Mouse (Mus musculus) hindlimb bud, embryonic 11.5 days (tissue): ENCODE results near the gene Frmd5.

Experiments used
- DNase-seq: peaks from one replicate; pipeline ENCODE4 v3.0.0-alpha.2; 2012; ENCODE audit warnings: low read depth, low spot score; ENCODE audit errors: extremely low spot score

Frmd5 gene

DNA sequence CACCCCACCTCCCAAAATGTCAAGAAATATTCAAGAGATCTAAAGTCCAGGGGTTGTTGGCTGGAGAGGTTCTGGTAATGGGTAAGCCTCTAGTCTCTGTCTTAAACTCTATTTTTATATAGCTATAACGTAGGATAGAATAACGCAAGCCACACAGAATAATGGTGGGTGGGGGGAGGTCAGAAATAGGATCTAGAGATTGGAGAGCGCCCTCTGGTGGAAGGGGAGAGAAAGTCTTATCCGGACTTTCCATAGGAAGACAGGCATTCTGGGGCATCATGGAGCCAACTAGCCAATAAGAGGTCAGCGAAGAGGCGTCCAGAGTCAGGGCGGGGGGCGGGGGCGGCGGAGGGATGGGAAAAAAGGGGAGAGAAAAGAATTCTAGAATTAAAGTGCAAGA, 111.5 kb downstream of the Frmd5 start:
- no peak for DNase-seq

DNA sequence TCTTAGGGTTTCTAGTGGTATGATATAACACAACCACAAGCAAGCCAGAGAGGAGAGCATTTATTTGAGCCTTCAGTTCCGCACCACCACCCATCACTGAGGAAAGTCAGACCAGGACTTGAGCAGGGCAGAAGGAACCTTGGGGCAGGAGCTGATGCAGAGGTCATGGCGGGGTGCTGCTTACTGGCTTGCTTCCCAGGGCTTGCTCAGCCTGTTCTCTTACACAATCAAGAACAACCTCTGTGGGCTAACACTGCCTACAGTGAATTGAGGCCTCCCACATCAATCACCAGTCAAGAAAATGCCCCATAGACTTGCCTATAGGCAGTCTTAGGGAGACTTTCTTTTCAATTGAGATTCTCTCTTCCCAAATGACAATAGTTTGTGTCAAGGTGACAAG, 118.8 kb downstream of the Frmd5 start:
- no peak for DNase-seq

DNA sequence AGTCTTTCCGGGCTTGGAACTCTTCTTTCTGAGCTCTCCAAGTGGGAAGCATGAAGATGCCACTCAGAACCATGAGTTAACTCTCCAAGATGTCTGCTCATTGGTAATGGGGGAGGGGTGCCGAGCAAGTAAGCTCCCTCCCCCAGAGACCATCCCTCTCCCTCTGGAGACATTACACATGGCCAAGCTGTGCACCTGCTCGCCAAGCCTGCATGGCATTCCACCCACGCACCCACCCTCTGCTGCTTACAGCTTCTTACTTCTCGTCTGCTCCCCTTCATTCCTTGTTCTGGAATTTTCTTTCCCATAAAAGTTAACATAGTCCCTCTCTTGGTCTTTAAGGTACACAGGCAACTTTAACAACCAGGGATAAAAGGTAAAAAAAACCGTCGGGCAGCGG, 123.3 kb downstream of the Frmd5 start:
- DNase-seq, result no peak

DNA sequence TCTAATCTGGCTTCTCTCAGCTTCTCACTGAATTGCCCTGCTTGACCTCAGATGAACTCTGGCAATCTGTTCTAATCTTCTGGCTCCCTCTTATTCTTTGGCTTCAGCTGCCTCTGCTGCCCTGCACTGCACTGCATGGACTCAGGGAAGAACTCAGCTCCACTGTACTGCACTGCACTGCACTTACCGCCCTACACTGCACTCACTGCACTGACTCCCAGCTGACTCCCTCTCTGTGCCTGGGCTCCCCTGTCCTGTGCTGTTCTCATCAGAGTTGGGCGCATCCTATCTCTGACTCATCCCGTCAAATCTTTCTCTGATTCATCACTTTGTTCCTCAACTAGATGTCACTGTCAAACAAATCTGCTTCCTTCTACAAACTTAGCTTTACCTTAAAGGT, 124.5 kb downstream of the Frmd5 start:
- no peak for DNase-seq

DNA sequence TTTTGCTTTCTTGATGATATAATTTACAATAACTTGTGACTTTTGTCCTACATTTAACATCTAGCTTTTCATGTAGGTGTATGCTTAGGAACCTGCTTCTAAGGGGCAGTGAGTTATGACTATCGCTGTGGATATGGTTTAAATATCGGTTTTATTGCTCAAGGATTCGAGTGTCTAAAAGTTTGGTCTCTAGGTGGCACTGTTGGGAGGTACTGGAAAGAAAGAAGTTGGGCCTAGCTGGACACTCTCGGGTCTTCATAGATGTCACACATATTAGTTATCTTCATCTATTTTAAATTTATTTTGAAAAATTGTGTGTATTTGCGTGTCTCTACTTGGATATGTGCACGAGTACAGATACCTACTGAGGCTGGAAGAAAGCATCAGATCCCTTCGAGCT, 127.2 kb downstream of the Frmd5 start:
- DNase-seq, result no peak

DNA sequence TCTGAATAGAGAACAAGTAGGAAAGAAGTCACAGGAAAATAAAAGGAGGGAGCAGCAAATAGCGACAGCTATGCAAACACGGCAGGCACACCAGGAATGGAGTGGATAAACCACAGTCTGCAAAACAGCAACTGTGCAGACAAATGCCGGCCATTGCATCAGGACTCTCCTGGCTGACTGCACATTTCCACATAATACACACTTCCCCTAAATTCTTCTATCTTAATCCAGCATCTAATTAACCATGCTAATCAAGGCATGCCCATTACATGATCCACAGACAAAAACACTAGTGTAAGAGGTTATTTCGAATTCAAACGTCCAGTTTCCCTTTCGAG, 129.3 kb downstream of the Frmd5 start:
- no peak for DNase-seq

DNA sequence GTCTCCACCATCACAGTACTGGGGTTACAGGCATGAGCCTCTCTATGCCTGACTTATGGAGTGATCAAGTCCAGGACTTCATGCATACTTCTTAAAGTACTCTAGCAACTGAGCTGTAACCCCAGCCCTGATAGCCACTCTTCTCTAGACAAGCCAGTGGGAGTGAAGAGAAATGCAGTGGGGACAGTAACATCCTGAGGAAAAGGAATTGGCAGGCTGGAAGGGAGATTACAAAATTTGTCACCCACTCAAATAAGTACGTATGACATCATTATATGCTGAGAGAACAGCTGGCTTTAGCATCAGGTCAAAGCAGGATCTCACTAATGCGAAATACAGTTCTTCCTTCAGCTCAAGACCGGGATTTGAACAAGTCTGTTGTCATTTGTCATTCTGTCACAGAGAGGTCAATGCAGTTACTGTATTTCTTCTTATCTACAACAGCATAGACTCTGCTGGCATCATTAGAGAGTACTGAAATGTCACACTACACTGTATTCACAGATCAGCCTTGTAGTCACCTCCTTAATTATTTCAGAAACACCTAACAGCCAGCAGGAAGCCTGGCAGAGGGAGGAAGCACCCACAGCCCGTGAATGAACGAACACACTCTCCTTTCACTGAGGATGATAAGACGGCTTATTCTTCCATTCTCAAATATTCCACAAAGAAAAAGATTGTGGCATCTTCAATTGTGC, 129.8 kb downstream of the Frmd5 start:
- DNase-seq, result no peak

DNA sequence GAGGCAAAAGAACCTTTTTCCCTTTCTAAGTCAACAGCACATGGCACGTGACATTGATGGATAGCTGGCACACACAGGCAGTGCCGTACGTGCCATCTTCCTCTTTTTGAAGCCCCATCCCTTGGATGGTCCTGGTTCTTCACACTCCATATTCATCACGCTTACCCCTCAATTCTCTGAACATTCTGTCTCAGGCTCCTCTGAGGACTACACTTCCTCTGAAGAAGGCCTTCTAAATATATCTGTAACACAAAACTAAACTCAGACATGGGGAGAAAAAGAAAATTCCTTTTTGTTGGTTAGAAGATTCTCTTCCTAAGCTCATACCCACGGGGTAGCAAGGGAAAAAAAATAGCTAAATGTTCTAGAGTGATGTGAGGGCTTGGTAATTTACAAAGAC, 131.0 kb downstream of the Frmd5 start:
- DNase-seq, result no peak

DNA sequence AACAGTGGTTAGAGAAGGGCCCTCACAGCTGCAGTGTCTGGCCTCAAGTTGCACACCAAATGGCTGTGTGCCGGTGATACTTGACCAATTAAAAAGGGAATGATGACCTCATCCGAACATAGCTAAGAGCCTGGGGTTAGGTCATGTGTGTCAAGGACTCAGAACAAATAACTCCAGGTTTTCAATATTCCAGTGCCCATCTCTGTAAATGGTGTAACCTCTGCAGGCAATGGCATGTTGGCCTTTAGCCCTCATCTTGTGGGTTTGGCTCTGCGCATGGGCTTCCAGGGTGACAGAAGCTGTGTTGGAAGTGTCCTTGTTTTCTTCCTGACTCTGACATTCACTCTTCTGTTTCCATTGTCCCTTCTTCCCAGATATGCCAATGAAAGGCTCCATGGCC, 131.8 kb downstream of the Frmd5 start:
- no peak for DNase-seq

DNA sequence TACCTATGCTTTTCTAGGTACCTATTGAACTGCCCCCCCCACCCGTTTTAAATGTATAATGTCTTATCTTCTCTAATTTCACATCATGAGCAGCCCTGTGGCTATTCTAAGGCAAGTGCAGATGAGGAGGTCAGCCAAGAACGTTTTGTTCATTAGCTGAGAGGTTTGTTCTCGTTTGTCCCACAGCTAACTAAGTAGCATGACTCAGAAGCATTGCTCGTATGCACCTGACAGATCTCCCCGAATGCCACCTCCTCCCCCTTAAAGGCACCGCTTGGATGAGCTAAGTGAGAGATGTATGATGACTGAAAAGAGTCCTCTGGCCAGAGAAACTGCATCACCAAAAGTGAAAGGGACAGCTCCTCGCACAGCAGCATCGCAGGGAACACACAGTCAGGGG, 132.7 kb downstream of the Frmd5 start:
- DNase-seq, result no peak

DNA sequence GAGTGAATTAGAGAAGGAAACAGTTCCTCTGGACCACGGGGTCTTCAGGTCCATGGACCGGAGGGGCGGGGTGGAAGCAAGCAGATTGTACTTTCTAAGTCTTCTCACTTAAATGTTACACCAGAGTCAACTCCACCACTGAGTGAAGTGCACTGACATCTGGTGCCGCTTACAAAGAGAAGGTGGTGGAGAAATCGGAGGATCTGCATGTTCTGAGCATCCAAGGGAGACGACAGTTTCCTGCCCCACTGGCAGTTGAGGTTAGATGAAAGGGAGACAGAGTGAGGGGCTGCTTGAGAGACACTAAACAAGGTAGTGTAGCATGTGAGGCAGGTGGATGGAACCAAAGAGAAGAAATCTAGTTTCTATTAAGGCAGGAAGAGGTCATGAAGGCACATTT, 137.0 kb downstream of the Frmd5 start:
- no peak for DNase-seq

DNA sequence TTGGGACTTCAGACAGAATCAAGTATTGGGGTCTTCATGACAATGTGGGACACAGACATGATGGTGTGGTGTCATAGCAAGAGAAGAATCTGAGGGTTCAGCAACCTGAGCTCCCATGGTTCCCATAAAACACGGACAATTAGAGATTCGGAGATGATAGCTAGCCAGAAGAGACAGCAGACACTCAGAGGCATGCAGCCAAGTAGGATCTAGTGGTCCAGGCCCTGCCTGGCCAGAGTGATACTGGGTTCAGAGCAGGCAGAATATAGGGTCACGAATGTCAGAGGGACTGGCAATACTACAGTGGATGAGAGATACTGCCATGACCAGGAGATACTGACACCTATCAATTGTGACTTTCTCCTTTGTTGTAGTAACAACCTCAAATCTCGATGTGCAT, 138.6 kb downstream of the Frmd5 start:
- DNase-seq, result no peak

DNA sequence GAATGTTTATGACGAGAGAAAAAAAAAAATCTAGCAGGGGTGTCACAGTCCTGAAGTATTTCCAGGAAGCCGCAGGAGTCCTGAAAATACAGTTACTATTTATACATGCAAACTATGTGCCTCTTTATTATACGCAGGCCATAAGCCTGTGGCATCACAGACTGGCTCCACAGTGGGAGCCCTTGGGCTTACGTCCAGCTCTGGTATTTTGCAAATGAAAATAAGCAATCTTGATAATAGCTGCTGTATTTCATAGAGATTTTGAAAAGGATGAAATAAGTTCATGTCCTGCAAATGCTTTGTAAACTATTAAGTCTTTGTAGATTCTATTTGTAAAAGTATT, 145.8 kb downstream of the Frmd5 start:
- DNase-seq, result no peak

DNA sequence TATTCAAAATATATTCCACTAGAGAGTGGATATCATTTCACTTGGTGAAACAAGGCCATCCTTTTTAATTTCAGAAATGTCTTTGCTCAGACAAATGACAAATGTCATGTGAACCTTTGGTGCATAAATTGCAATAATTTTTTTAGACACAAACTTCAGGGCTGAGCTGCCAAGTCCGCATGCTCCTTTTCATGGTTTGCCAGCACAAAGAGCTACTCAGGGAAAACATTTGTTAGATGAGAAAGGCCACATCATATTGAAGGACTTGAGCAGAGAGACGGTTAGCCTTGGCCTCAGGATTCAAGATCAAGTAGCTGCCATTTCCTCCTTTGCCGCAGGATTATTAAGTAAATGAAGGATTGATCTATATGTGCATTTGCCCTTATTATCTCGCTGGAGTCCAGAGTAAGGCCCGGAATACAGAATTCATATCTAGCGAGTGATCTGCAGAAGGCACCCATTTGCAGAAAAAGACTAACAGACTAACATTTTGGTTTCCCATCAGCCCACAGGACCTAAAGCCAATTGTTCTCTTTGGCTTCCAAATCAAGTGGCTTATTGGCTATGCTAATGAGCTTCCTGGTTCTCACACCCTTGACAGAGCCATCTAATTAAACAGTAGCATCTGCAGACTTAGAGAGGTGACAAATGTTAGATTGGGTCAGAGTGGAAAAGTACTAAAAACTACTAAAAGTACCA, 146.3 kb downstream of the Frmd5 start:
- no peak for DNase-seq

DNA sequence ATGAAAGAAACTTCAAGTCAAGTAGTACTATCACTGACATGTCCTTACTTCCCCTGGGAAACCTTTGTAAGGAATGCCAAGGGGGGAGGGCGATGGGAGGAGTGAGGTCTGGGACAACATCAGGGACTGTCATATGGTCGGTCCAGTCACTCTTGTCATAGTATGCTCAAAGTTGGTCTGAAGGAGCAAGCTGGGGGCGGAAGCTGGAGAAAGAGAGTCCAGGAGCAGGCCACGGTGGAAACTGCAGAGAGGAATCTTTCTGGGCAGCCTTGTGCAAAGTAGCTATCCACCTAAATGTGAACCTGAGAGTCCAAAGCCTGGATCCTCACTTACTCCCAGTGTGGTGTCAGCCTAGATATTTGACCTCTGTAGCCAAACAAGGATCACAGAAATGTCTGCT, 147.5 kb downstream of the Frmd5 start:
- DNase-seq, result no peak

DNA sequence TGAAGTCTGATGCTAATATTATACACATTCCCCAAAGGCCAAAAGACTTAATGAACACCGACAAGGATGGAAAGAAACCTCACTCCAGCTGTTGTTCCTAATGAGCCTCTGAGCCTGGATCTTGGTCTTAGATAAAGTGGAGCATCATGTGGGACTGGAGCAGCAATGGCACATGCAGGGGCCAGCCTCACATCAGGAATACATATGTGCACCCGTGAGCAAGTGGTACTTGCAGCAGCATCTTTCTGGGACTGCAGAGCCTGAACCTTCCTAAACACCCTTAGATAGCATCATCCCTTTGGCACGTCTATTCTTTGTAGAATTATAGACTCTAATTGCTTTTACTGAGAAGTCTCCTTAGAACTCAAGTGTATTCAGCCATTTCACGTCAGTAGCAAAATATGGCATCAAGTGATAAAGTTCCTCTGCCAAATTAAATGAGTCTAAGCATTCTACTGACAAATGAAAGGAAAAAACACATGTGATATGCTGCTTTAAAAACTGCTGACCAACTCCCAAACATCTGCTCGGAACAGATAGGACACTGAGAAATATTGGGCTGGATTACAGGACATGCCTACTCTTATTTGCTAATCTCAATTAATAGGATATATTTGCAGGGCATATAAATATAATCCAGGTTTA, 148.6 kb downstream of the Frmd5 start:
- no peak for DNase-seq

DNA sequence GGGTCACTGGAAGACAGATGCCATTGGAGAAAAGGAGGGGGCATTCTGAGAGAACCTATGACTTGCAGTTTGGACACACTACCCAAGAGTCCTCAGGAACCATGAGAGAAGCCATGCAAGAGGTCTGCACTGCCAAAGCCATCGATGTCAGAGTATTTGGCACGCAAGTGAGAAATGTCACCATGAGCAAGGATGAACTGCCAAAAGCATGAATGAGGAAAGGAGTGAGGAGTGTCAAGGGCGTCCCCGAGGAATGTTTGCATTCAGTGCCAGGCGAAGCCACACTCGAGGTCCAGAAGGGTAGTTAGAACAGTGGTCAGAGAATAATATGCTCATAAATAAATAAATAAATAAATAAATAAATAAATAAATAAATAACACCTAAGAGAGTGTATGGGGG, 150.9 kb downstream of the Frmd5 start:
- no peak for DNase-seq

DNA sequence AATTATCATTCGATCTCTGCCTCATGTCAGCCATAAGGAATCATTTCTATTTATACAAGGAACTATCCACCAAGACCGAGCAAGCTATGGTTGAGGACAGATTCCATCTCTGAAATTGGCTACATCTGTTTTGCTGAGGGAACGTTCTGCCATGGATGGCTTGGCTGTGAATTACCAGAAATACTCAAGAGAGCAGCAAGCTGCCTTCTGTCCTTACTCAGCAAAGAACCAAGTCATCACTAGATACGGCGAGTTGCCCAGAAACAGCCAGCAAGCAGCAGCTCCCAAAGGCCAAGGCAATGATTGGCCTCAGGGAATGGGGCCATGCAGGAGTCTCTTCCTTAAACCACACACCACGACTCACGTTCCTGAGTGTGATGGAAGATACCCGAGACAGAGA, 151.8 kb downstream of the Frmd5 start:
- no peak for DNase-seq

DNA sequence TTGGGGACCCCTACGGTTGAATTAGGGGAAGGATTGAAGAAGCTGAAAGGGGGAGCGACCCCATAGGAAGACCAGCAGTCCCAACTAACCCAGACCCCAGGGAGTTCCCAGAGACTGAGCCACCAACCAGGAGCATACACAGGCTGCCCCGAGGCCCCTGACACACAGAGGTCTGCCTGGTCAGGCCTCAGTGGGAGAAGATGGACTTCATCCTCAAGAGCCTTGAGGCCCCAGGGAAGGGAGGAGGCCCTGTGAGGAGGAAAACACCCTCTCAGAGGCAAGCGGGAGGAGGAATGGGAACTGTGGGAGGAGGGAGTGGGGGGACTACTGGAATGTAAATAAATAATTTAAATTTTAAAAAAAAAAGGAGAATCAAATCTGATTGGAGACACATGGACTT, 160.4 kb downstream of the Frmd5 start:
- DNase-seq, result no peak

DNA sequence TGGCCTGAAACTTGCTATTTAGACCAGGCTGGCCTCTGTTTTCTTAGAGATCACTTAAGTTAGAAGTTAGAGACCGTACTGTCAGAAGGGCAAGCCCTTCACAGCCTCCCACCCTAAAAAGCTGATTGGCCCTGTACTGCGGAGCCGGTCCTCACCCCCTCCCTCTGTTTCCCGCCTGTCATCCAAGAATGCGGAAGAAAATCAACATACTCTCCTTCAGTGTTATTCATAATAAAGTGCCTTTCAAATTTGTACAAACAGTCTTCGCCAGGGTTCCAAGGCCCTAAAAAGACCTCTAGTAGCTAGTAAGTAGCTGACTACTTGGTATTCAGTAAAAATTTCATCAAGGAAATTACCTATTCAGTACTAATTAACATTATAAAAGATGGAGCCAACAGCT, 164.0 kb downstream of the Frmd5 start:
- DNase-seq, result no peak

DNA sequence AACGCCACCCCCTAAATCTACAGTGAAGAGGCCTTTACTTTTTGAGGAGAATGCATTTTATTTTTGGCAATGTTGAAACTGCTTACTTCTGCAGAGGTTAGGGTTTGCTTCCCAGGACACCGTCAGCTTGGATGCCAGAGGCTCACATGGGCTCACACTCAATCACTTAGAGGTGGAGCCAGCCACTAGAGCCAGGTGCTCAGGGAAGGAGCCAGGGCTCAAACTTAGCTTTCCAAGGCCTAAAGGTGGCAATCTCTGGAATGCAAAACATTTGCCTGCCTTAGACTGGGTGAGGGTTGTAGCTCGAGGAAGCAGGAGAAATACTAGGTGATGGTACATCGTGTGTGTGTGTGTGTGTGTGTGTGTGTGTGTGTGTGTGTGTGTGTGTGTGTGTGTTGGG, 174.8 kb downstream of the Frmd5 start:
- no peak for DNase-seq

DNA sequence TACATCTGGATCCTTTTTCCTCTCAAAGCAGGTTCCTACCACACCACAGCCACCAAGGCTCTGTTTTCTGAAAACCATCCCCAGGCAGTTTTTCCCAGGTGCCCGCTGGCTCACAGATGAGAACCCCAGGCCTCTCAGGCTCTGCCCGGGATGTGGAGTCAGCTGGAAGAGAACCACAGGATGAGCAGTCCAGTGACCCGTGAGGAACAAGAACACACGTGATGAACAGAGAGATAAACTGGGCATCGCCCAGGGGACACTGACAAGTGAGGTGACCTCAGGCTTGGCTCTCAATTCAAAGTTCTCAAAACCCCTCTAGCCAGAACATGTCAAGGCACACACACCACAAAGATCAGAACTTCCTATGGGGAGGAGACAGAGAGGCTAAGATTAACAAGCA, 176.6 kb downstream of the Frmd5 start:
- no peak for DNase-seq

DNA sequence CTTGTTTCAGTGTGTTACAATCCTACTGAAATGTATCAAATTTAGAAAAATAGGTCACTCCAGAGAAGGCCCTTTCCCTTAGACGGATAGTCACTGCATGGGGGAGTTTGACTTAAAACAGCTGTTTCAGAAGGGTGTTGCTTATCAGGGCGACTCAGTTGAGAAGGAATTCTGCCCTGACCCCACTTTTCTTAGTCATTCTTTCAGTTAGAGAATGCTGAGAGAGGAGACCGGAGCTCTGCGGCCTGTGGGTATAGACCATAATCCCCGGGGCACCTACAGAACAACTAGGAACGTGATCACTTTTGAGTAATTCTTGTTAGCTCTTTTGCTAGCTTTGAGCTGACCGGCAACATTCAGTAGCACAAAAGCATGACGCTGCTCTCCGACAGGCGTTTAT, 178.6 kb downstream of the Frmd5 start:
- no peak for DNase-seq
